Mouse (Mus musculus) spleen, postnatal 14 days (tissue): Measurements from ENCODE around the gene Fzd4.

Source experiments
- DNase-seq, 2 experiments: peaks; one replicate each; pipeline ENCODE4 v3.0.0; 2021 to 2022; ENCODE audit warnings: low spot score in 2 of 2

Gene Fzd4

DNA sequence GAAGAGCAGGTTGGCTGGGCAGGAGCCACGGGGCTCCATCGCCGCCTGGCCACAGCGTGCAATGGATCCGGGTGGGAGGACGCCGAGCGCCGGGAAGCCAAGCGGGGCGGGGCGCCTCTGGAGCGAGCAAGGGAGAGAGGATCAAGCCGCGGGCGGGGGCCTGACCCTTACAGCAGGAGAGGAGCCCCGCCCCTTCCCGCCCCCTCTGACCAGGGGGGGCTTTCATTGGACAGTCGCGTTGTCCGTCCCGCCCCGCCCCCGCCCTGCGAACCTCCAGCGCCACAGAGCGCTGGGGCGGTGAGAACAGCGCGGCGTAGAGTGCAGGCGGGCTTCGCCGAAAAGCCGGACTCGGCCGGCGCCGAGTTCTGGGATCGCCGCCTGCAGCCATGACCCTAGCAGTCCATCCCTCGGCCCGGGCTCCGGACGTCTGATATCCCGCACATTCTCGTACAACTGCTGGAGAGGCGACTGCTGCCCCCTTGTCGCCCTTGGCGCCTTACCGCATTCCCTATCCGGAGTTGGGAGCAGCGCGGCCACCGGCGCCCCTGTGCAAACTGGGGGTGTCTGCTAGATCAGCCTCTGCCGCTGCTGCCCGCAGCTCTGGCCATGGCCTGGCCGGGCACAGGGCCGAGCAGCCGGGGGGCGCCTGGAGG is at the start of gene Fzd4, which contains the start of gene Tmem135:
Gene Fzd4 (plus strand): TSS at position 275 of the 653 bp plus-strand sequence.
Gene Tmem135 (minus strand): TSS at position 142 of the 653 bp plus-strand sequence.
- peak; percentile 49 to 59 for DNase-seq

DNA sequence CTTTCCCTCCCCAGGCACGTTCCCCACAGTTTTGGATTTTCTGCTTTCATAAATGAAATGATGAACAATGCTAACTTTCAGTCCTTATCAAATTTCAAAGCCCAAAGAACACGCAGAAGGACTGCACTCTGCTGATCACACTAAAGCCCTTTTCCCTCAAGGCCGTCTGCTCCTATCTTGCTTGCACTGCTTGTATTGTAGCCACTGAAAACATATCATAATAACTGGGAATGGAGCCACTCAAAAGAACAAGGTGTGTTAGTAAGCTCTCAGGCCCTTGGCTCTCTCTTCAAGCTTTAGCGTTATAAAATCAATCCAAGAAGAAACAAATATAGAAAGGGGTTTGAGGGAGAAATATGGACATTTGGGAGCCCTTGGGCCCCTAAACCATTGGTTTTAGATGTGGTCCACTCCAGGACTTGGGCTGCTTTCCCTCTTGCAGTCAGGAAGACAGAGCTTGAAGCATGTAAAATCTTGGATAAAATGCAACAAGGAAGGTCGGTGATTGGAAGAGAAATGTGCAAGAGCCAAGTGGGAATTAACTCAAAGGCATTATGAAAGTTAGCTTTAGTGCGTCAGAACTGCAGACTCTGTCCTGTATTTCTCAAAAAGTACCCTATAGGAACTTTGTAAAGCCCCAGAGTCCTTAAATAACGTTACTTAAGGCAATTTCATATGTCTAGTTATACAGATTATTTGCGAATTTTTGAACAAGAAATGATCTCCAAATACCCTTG is 48.5 kb upstream of the Fzd4 start:
- no peak for DNase-seq

DNA sequence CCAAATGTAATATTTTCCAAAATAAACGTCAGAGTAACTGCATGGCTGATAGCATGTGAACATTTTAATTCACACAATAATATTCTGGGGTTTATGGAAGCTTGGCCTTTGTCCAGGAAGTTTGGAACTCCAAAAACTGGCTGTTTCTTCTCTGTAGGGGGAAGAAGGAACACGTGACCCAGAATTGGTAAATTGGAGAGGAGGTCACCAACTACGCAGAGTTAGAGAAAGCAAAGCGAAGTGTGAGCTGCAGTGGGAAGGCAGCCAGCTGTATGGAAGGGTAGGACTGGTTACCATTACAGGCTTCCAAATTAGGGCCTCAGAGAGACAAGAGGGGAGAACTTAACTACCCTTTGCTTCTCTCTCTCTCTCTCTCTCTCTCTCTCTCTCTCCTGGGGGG is 47.8 kb upstream of the Fzd4 start:
- no peak for DNase-seq

DNA sequence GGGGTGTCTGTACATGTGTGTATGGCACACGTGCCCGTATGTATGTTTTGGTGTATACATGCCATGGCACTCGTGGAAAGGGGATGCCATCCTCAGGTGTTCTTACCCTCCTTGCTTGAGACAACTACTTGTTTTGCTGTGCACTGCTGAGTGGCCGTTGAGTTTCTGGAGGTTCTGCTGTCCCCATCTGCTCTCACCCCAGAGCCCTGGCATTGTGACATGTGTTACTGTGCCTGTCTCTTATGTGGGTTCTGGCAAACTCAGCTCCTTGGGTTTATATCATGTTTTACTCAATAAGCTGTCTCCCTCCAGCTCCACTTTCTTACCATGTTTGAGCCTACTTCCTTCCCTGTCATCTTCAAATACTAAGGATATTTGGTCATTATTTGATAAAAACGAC is 40.2 kb upstream of the Fzd4 start:
- no peak for DNase-seq

DNA sequence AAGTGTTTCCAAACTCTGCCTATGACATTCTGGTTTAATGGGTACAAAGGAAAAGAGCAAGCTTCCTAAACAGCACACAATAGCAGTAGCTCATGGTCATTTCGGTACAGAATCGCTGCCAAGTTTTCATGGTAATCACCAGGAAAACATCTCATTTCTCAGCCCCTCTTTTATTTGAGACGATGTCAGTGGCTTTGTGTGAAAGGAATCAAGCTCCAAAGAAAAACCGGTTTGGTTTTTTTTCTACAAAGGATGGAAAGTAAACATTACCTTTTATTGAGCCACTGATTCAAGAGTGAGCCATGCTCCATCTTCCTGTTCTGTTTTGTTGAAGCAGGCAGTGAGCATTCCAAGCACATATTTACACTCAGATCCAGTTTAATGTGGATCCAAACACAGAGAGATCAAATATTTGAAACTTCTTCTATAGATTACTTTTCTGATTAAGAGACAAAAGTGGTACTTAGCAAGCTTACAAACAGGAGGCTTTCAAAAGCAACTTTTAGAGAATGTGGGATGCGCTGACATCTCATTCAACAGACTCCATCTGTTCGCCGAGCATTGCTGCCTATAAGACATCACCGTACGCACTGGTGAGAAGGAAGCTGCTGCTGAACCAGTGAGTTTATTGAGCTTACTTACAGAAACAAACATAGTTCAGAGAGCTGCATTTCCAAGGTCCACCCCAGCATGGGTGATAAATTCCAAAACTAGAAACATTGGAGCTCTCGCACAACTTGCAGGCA is 38.8 kb upstream of the Fzd4 start:
- DNase-seq, result no peak

DNA sequence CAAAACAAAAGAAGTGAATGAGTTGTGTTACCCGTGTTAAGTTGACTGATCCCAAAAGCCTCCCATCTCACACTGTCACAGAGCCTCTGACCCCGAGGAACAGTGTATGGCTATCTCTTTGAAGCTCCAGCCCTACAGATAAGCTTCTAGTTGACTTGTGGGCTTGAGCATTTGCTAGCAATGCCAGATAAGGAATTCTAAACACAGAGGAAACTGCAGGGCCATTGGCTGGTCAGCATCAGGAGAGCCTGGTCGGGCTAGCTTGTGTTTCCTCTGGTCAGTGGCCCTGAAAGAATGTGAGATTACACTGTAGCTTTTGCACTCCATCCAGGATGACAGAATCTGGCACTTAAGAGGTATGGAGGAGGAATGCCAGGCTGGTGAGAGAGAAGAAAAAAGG is 36.5 kb upstream of the Fzd4 start:
- no peak for DNase-seq

DNA sequence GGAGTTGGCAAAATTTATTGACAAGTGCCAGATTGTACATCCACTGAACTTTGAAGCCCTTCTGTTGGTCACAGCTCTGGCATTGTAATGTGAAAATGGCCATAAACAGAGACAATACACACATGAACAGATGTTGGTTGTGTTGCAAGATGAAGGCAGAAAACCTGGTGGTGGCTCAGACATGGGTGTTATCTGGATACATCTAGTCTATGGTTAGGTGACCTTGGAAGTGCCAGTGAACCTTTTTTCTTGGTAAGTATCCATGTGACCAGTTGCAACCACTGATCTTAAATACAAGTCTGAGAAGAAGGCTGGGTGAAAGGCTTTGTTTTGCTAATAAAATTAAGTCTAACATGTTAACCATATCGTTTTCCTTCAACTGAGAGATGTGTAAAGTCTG is 34.1 kb upstream of the Fzd4 start:
- DNase-seq, result no peak

DNA sequence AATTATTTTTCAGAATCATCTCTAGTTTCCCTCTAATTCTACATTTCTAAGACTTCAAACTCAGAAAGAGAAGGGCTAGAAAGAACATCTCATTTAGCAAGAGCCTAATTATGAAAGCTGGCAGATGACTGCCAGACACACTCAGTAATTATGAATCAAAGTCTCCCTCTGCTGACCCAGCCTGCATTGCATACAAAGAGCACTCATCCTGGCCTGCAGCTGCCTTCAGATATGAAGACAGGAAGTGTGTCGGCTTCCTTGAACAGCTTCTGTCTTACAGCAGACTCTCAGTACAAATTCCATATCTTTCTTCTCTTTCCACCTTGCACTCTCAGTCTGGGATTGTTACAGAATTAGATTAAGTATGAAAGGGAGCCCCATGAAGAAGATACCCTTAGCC is 33.2 kb upstream of the Fzd4 start:
- DNase-seq, result peak in 1 of 2 experiments; percentile 19

DNA sequence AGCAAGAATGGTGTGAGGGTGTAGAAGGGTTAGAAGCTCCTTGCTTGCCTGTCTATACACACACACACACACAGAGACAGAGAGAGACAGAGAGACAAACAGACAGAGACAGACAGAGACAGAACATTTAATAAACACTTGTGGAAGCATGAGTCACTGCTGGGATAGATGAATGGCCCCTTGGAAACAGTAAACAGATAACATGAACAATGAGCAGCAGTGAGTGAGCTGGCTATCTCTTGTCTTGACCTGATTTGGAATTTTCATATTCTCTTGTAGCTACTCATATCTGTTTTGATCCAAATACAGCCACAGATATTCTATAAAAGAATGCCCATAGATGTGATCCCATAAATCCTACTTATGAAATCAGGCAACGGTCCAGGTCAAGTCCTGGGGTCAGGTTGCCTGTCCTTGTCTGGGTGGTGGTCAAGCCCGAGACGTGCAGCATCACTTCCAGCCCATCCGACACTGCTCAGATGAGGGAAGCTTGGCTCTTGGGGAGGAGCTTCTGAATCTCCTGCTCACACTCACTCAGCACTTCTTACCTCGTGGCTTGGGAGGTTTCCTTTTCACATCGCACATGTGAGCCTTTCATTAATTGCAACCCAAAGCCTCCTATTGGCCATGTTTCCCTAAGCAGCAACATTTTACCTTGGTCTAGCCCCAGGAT is 32.4 kb upstream of the Fzd4 start:
- DNase-seq, result no peak

DNA sequence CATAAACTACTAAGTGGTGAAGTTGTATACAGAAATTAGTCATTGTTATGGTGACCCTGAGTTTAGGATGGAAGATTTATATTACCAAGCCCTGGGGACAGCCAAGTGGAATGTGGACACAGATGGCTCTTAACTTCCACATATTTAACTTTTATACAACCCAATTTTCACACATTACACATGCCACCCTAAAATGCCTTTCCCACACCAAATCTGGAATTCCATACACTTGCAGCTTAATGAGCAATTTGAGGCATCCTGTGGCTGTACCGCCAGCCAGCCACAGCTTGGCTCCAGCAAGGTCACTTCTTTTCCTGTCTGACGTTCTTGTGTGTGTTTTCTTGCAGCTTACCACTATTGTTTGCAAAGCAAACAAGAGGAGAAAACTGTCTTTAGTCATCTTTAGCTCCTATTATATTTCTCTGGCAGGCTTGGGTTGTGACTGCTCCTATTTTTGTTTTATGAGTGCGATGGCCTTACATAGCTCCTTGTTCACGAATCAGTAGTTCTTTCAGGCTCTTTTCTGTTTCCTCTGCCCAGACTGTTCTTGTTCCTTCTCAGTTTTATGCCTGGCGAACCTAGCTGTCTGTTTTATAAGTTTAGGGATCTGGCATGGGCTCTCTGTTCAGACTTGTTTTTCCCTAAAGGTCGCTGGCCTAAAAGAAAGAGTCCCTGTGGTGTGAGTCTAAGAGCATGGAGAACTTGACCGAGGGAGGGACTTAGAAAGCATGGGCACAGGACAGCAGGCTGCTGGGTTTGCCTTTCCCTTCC is 23.0 kb upstream of the Fzd4 start:
- DNase-seq, result no peak

DNA sequence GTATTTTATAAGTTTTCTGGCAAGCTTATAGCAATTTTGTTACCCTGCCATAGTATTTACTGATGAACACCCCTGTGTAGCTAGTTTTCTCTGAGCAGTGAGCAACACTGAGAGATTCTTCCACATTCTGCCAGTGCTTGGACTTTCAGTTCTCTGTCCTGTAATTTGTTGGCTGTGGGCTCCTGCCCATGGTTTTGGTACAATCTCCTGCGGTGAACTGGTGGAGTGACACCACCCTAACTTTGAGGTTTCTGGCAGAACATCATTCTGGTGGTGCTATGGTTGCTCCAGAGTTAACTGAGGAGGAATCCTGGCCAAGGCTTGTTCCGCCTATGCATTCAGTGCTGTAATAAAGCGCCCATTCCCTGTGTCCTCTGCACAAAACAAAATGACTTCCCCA is 21.3 kb upstream of the Fzd4 start:
- DNase-seq, result no peak

DNA sequence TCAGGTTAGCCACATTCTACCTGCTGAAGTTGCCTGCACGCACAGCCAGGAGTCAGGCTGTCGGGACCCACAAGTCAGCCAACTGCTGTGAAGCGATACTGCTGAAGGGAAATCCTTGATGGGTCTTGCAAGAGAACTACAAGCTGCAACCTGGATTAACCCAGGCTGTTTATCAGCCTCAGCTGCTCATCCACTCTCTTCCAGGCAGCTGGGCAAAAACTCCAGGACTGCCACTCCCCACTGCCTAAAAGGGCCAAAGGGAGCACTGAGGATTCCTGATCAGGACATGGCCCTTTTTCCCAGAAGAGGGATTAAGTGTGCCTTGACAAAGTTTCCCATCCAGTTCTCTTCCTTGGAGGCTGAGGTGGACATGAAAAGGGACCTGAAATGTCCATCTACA is 15.2 kb upstream of the Fzd4 start:
- no peak for DNase-seq

DNA sequence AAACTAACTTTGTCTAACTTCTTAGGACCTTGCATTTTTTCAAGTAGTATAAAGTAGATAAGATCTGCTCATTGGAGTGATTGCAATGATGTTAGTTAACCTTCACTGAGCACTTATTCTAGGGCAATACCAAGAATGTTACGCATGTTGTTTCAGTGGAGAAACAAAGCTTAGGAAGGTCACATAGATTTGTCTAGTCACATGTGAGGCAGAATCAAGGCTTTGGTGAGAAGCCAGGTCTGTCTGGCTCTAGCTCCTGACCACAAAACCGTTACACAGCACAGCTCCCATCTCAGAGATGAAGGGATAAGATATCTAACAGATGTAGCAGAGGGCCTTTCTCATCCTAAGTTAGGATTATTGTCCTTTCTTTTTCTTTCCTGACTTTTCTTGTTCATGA is 13.5 kb upstream of the Fzd4 start:
- DNase-seq, result no peak

DNA sequence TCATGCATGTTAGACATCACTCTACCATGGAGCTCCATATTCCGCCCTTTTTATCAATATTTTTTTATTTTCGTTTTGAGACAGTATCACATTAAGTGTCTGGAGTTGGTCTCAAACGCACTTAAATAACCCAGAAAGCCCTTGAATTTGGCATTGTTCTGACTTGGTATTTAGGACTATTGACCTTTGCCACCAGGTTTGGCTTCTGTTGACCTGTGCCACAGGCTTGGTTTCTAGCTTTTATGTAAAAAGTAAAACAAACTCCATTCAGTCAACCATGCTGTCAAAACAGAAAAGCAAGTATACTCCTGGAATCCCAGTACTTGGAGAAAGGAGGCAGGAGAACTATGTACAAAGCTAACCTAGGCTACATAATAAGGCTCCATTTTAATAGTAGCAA is 12.9 kb upstream of the Fzd4 start:
- no peak for DNase-seq

DNA sequence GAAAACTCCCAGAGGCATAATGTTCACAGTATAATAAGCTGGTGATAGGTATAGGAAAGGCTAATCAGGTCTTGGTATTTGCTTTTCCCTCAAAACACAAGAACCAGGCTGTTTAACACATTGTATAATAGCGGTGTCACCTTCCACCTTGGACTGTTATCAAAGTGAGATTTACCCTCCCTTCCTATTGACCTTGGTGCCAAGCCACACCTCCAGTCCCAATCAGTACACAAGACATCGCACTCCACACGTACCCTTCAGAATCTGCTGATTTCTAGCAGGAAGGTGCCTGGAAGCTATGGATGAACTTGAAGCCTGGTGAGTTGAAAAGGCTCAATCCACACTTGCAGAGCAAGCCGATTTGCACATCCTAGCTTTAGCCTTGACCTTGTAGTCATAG is 12.3 kb upstream of the Fzd4 start:
- DNase-seq, result no peak

DNA sequence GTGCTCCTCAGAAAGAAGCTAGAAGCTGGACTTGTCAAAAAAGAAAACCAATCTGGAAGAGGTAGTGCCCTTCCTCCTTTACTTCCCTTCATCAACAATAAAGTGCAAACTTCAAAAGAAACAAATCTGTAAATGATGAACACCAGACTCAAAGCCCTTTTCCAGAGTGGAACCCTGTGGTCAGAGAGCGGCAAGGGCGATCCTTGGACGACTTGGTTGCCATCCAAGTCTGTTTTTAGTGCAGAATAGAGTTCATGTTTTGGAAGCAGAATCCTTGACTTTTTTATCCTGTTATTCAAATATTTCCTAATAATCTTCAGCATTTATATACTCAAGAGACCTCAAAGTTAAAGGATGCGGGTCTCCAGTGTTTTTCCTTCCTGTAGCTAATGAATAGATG is 11.8 kb upstream of the Fzd4 start:
- no peak for DNase-seq

DNA sequence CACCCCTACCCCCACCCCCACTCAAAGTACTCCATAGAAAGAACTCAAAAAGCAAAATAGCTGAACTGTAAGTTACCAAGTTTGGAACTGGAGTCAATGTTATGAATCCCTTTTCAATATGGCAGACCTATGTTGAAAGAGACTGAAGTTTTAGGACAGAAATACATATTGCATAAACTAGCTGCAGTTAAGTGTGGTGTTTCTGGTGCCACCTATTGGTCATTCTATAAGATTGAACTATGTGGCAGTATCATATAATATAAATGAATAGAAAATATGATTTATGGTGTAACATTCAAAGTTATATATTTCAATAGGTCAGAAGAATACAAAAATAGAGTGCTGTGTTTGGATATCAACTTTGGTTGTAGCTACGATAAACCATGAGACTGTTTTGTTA is 11.3 kb upstream of the Fzd4 start:
- no peak for DNase-seq

DNA sequence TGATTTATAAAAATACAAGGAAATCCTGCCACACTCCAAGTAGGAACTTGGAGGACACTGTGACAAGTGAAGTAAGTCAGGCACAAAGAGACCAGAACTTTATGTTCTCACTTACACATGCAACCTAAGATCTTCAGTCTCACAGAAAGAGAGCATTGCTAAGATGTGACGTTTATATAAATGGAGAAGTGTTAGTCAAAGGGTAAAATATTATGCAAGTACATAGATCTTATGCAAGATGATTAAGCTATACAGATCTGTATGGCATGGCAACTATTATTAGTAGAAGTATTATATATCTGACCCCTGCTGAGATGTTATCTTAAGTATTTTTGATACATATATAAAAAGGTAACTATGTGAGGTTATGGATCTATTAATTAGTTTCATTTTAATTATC is 8.8 kb upstream of the Fzd4 start:
- DNase-seq, result no peak

DNA sequence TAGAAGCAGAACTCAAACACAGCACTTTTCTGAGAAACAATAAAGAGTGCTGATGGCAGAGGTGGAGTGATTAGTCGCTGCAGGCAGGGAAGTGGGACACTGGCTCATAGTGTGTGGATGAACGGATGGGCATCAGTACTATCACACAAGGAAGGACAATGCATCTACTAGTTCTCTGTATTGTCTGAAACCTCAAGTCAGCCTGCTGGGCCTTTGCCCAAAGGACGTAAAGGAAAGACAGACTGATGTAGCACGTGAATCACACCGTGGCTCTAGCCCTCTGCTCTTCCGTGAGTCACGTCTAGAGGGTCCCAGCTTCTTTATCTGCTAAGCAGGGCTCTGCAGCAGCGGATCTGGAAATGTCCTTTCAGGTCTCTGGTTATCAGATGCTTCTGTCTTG is 7.8 kb upstream of the Fzd4 start:
- DNase-seq, result no peak

DNA sequence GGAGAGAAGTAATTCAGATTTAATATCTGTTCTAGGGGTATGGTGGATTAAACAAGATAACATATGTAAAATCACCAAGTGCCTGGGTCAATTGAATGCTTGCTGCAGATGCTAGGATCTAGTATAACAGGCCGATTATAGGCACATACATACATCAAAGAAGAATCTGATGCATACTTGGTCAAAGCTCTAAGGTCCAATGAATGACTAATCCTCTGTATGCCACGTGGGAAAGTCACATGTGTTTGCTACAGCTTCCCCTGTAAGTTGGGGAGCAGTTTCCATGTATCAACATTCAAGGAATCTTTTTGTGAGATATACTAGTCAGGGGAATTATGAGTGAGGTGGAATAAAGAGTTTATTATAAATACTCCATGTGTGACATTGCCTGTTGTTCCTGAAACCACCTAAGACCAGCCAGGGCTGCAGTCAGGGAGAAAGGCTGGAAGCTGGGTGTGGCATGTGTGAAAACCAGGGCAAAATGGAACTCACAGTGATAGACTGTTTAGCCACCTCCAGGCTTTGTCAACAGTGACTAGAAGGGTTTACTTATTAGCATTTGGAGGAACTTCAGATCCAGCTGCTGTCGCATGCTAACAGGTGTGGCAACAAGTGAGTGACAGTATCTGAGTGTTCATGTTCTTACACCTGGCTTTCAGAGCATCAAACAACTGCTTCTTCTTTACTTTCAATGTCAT is 6.2 kb upstream of the Fzd4 start:
- no peak for DNase-seq

DNA sequence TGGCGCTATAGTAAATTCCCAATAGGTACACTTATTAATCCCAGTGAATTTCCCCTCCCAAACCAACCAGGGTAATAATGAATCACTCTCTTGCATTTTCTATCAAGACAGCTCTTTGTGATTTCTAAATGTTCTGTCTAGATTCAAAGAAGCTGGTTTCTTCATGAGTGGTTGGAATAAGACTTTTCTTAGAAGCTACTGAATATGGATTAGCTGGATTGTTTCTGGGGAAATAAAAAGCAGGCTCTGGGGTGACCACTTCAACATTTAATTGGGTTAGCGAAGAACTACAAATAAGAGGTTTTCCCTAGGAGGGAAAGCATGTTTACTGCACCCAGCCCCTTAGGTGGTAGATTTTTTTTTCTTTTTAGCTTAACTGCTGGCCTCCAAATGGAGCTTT is 3.4 kb upstream of the Fzd4 start:
- DNase-seq, result no peak
